Mouse (Mus musculus): ENCODE measurements around the gene Slc4a3. TPM values are rescaled to one million over a fixed set of nuclear protein-coding genes. Genes with fewer than 3 reads are reported as not detected.

The Slc4a3 gene
- total RNA-seq (2015) = 0.05 TPM in 1 of 2 replicates, not detected in the other
- total RNA-seq (2017) = not detected in 2 replicates

GRCm38 (mm10) chr1:75545965-75546956, at the start of gene Slc4a3:
Gene Slc4a3 (plus strand): TSS chr1:75546266.
- ATAC-seq (ENCODE audit: poor library complexity, severe bottlenecking) = no peak

- ATAC-seq (ENCODE audit: poor library complexity, severe bottlenecking) = no peak
These were observed 47.2 kb upstream of the Slc4a3 start for GRCm38 (mm10) chr1:75498897-75499296.

DNA sequence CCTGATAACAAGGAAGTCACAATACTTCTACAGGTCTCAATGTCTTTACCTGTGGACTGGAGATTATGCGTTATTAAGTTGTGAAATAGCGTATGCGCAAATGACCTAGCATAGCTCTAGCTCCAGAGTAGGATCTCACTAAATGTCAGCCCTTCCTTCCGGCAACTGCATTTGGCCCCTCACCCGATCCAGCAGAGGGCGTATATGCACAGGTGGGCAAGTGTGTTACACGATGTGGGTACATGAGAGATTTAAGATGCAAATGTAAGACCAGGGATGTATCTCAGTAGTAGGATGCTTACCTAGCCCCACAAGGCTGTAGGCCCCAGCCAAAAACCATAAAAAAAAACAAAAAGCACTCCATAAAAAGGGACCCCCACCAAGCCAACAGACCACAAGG, 46.6 kb upstream of the Slc4a3 start:
- no peak for ATAC-seq (ENCODE audit: poor library complexity, severe bottlenecking)

DNA sequence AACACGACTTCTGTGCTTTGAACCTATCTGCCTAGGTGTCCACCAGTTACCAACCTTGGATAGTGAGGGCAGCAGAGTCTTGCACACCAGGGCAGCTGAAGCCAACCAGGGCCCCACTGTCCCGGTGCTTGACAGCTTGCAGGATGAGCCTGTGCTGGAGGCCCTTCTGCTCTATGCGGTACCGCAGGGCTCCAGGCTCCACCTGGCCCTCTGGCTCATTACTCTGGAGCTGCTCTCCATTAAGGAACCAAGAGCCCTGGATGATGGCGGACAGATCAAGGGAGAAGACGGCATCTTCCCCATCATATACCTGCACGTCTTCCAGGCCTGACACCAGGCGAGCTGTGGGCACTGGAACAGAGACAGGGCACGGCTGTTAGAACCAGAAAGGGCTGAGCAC, 44.2 kb upstream of the Slc4a3 start:
- ATAC-seq (ENCODE audit: poor library complexity, severe bottlenecking) = no peak

DNA sequence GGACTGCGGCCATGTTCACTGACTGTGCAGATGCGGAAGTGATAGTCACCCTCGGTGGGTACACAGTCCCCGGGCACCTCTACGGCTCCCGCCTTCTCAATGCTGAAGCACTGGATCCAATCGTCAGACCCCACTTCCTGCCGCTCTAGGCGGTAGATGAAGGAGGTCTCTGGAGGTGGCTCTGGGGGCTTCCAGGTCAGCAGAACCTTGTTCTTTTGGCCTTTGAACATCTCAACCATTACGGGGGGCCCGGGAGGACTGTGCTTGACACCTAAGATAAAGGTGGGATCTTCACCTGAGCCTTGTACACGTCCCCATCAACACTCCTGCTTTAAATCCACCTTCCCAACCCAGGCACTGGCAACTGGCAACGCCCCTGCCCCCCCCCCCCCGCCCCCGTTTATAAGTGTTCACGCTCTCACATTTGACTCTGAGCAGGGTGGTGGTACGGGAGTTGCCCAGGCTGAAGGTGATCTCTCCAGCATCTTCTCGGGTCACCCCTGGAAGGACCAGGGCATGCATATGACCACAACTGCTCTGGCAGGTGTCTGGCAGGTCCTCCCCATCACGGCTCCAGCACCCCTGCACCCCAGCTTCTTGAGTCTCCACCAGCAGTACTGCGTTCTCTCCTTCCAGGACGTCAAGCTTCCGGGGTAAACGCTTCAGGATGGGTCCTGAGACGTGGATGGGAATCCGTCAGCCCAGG, 43.0 kb upstream of the Slc4a3 start:
- ATAC-seq (ENCODE audit: poor library complexity, severe bottlenecking) = no peak

- no peak for ATAC-seq (ENCODE audit: poor library complexity, severe bottlenecking)
These were observed 42.5 kb upstream of the Slc4a3 start for GRCm38 (mm10) chr1:75503651-75503980.

- no peak for ATAC-seq (ENCODE audit: poor library complexity, severe bottlenecking)
These were observed 41.6 kb upstream of the Slc4a3 start for GRCm38 (mm10) chr1:75504256-75505045.

- no peak for ATAC-seq (ENCODE audit: poor library complexity, severe bottlenecking)
These were observed 40.7 kb upstream of the Slc4a3 start for GRCm38 (mm10) chr1:75505159-75505955.

- no peak for ATAC-seq (ENCODE audit: poor library complexity, severe bottlenecking)
These were observed 39.9 kb upstream of the Slc4a3 start, which contains the start of gene Obsl1 for GRCm38 (mm10) chr1:75505956-75506831. Gene Obsl1 (minus strand): TSS chr1:75506452.

GRCm38 (mm10) chr1:75507006-75507405, 39.1 kb upstream of the Slc4a3 start, which contains the start of gene Inha:
Gene Inha (plus strand): TSS chr1:75507077.
- no peak for ATAC-seq (ENCODE audit: poor library complexity, severe bottlenecking)

DNA sequence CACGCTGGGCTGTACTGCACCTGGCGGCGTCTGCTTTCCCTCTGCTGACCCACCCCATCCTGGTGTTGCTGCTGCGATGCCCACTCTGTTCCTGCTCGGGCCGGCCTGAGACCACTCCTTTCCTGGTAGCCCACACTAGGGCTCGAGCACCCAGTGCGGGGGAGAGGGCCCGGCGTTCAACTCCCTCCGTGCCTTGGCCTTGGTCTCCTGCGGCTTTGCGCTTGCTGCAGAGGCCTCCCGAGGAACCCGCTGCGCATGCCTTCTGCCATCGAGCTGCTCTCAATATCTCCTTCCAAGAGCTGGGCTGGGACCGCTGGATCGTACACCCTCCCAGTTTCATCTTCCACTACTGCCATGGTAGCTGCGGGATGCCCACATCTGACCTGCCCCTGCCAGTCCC, 36.5 kb upstream of the Slc4a3 start:
- ATAC-seq (ENCODE audit: poor library complexity, severe bottlenecking) = no peak

GRCm38 (mm10) chr1:75510154-75510553, 35.9 kb upstream of the Slc4a3 start:
- ATAC-seq (ENCODE audit: poor library complexity, severe bottlenecking) = no peak

DNA sequence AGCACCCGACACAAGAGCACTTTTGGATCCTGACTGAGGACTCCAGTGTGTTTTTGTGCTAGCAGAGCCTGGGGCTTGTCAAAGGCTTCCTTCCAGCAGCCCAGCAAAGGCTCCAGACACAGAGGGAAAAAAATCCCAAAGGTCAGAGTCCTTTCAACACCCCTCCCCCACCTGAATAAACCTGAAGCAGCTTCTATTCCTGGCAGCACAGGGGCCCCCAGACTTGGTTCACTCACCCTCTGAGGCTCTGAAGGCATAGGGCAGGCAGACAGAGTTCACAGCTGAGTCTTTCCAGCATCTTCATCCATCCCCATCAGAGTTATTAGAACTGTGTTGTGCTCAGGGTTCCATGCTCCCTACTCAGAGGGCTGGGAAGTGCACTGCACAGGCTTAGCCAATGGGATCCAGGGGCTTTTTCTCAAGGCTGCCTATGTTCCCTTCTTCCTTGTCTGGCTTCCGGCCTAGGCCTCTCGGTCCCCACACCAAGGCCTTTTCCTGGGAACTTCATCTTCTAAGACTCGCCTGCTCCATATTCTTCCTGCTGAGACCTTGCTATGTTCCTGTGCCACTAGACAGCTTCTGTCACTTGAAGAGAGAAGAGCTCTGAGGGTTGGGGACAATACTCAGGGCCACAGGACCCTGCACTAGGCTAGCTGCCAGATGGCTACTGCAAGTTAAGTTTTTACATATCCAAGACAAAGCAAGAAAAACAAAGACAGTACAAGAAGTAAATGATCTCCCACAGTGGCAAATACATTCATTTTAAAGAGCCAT, 34.4 kb upstream of the Slc4a3 start:
- ATAC-seq (ENCODE audit: poor library complexity, severe bottlenecking) = no peak

GRCm38 (mm10) chr1:75512550-75512949, 33.5 kb upstream of the Slc4a3 start:
- no peak for ATAC-seq (ENCODE audit: poor library complexity, severe bottlenecking)

DNA sequence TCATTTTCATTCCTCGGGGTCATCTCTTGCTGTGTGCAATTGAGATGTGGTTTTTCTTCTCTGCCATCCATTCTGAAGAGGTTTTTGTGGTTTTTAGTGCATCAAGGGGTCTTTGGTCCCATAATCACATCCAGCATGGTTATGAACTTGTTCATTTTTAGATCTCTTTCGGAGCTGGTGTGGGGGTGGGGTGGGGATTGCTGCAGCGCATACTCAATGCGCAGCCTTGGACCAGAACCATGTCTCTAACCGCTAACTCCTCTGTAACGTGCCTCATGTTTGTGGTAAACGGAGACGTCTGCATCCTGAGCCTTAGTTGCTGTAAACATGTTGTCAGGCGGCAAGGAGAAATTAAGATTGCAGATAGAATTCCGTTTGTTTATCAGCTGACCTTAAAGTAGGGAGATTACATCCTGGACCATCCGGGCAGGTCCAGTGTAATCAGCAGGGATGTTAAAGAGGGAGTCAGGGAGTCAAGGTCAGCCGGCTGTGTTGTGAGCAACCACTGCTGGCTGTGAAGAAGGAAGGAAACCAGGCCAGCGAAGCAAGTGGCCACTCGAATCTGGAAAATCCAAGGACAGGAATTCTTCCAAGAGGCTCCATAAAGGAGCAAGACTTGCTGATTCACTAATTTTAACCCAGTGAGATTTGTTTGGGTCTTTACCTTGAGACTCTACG, 29.2 kb upstream of the Slc4a3 start:
- ATAC-seq (ENCODE audit: poor library complexity, severe bottlenecking) = no peak

DNA sequence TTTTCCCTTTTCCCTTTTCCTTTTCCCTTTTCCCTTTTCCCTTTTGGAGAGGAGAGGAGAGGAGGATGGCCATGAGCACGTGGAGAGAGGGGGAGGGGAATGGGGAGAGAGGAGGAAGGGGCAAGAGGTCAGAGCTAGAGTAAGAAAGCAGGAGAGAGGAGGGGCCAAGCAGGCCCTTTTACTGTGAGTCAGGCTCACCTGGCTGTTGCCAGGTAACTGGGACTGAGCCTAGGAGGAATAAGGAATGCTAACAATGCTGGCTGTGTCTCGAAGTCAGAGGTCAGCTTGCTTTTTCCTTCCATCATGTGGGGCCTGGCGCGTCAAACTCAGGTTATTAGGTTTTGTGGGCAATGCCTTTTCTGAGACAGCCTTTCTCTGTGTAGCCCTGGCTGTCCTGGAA, 28.1 kb upstream of the Slc4a3 start:
- no peak for ATAC-seq (ENCODE audit: poor library complexity, severe bottlenecking)

DNA sequence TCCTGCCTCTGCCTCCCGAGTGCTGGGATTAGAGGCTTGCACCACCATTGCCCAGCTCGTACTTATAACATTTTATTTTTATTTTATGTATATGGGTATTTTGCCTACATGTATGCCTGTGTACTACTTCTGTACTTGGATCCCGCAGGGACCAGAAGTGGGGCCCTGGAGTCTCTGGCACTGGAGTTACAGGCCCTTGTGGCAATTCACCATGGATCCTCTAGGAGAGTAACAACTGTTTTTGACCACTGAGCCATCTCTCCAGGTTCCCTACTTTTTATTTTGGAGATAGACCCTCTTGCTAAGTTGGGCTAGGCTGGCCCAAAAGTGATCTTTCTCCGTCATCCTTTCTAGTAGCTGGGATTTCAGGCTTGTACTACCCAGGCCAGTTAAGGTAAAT, 27.6 kb upstream of the Slc4a3 start:
- no peak for ATAC-seq (ENCODE audit: poor library complexity, severe bottlenecking)

DNA sequence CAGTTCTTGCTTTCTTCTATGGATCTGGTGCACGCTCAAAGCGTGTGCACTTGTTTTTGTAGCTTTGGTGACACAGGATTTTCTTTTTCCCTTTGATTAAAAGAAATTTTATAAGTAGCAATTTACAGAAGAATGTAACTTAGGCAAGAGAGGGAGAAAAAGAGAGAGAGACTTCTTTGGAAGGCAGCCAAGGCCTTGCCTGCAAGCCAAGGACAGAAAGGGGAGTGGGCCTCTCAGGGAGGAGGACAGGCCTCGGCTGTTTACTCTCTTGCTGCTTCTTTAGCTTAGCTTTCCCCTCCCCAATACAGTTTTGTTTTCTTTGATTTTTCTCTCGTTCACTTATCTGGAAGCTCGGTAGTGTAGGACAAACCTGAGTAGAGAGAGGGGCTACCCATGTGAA, 26.5 kb upstream of the Slc4a3 start:
- ATAC-seq (ENCODE audit: poor library complexity, severe bottlenecking) = no peak

Data from megakaryocyte, adult 5-6 weeks (primary cell).